Mouse (Mus musculus) hindbrain, embryonic 14.5 days (tissue): Measurements from ENCODE around the gene Hk2. TPM values are rescaled to one million over a fixed set of nuclear protein-coding genes. Genes with fewer than 3 reads are reported as not detected.

Source experiments
- ATAC-seq: fragments of 200-750 bp; cut with Nextera tagmentation; 2 replicates; pipeline ENCODE4 v1.8.0; 2017; ENCODE audit warnings: moderate number of reproducible peaks, mild to moderate bottlenecking, moderate TSS enrichment, moderate library complexity; ENCODE audit not compliant: low FRiP score
- DNase-seq: peaks from one replicate; pipeline ENCODE4 v3.0.0-alpha.2; 2015; ENCODE audit warnings: low spot score
- H3K27ac ChIP-seq: fragments of 300-500 bp; sonication (generic); 2 replicates; pipeline ENCODE4 v1.5.1; 2014; ENCODE audit warnings: mild to moderate bottlenecking, moderate library complexity
- H3K27me3 ChIP-seq: fragments of 300-500 bp; sonication (generic); 2 replicates; pipeline ENCODE4 v1.6.1; 2014; ENCODE audit warnings: mild to moderate bottlenecking, low read length, mixed read lengths; ENCODE audit not compliant: control insufficient read depth, insufficient read depth
- H3K36me3 ChIP-seq: fragments of 300-500 bp; sonication (generic); replicated peaks from 2 replicates; pipeline ENCODE4 v1.6.1; 2014; ENCODE audit not compliant: control insufficient read depth, insufficient read depth
- H3K4me1 ChIP-seq: fragments of 300-500 bp; sonication (generic); replicated peaks from 2 replicates; pipeline ENCODE4 v1.6.1; 2014; ENCODE audit warnings: antibody characterized with exemption, low read length, mixed read lengths; ENCODE audit not compliant: control insufficient read depth, insufficient read depth
- H3K4me2 ChIP-seq: fragments of 300-500 bp; sonication (generic); replicated peaks from 2 replicates; pipeline ENCODE4 v1.6.1; 2014; ENCODE audit warnings: mild to moderate bottlenecking, moderate library complexity
- H3K4me3 ChIP-seq: fragments of 300-500 bp; sonication (generic); replicated peaks from 2 replicates; pipeline ENCODE4 v1.5.1; 2014; ENCODE audit warnings: mild to moderate bottlenecking, low read length
- H3K9ac ChIP-seq: fragments of 300-500 bp; sonication (generic); 2 replicates; pipeline ENCODE4 v1.6.1; 2014
- H3K9me3 ChIP-seq: fragments of 300-500 bp; sonication (generic); 2 replicates; pipeline ENCODE4 v1.6.1; 2016; ENCODE audit warnings: low read length; ENCODE audit not compliant: control insufficient read depth
- WGBS: fragments of 180-500 bp; shearing (Covaris S2); extraction: QIAGEN DNeasy Blood & Tissue Kit; methylation state at CpG from one replicate; pipeline ENCODE4 v1.1.7; 2014; 5-methylcytosine and 5-hydroxymethylcytosine counted together
- polyA plus RNA-seq: library from polyadenylated mRNA; unstranded; fragments of >200 nt; fragmentation: Nextera tagmentation; extraction: Ambion mirVana; gene quantifications from 2 replicates; pipeline ENCODE4 v1.2.1, GENCODE M21; 2014

Hk2 gene
- polyA plus RNA-seq, 1 experiment from 2014 or later = 2.4 TPM

DNA sequence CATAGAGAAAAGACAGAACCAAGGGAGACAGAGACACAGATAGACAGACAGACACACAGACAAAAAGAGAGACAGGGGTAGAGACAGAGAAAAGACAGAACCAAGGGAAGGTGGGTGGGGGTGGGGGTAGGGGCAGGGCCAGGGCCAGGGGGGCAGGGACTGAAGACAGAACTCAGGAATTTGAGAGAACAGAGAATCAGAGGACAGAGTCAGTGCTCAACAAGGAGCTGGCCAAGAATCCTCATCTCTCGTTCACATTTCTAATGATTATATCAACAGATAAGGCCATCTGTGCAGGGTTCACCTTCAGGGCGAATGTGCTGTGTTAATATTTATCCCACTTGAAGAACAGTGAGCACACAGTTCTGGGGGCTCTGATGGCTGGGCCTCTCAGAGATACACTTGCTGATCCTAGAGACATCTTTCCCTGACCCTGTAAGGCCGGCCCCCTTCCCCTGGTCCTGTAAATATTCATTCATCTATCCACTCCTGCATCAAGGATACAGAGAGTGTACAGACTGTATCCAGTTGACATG lies 24.0 kb upstream of the Hk2 start:
- no peak for ATAC-seq
- Histone ChIP-seq H3K27me3 (no peaks in the 10 kb centered on the region), H3K27ac (no peak overlapping the region), H3K9ac (no peak overlapping the region), H3K4me1 (no peaks in the 10 kb centered on the region), H3K9me3 (no peaks in the 10 kb centered on the region), H3K36me3 (no peaks in the 10 kb centered on the region), H3K4me3 (no peak overlapping the region), H3K4me2 (no peak overlapping the region)
- DNase-seq = no peak
- 67% methylated on average over 3 of the region's 3 CpGs for WGBS

- 63% methylated on average over 5 of the region's 5 CpGs for WGBS
These were observed 23.1 kb upstream of the Hk2 start for GRCm38 (mm10) chr6:82797300-82797839.

DNA sequence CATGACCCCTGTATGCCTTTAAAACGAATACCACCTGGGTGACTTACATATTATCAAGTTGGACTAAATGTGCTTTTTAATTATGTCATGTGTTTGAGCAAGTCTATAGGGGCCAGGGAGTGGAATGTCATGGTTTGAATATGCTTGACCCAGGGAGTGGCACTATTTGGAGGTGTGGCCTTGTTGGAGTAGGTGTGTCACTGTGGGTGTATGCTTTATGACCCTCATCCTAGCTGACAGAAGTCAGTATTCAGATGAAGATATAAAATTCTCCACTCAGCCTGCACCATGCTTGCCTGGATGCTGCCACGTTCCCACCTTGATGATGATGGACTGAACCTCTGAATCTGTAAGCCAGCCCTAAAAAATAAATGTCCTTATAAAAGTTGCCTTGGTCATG lies 16.6 kb upstream of the Hk2 start:
- Histone ChIP-seq H3K4me3 (no peak overlapping the region), H3K9ac (no peak overlapping the region), H3K9me3 (no peaks in the 10 kb centered on the region), H3K4me1 (no peaks in the 10 kb centered on the region), H3K27me3 (no peaks in the 10 kb centered on the region), H3K4me2 (no peak overlapping the region), H3K27ac (no peak overlapping the region), H3K36me3 (no peaks in the 10 kb centered on the region)
- ATAC-seq (no peak), DNase-seq (no peak)
- WGBS = 86% methylated on average over 2 of the region's 2 CpGs

More at GRCm38 (mm10) chr6:82797300-82797839, 23.1 kb upstream of the Hk2 start:
- Histone ChIP-seq H3K4me2 (no peak overlapping the region), H3K4me3 (no peak overlapping the region), H3K9me3 (no peaks in the 10 kb centered on the region), H3K9ac (no peak overlapping the region), H3K27ac (no peak overlapping the region), H3K36me3 (no peaks in the 10 kb centered on the region), H3K4me1 (no peaks in the 10 kb centered on the region), H3K27me3 (no peaks in the 10 kb centered on the region)
- ATAC-seq = no peak
- DNase-seq = no peak

DNA sequence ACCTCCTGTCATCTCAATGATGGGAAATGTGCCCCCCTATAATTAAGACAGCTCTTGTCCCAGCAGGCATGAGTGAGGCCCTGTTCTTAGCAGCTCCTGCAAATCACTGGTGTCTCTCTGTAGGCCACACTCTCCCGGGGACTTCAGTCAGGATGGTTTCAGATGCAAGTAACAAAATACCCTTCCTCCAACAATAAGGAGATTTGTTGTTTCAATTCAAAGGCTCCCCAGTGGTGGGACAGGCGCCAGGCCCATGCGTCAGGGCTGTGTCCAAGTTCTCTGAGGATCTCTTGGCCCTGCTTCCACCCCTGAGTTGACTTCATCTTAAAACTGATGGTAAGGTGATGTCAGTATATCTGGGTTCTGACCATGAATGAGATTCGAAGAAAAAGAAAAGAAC lies 9.7 kb upstream of the Hk2 start:
- ATAC-seq (no peak), DNase-seq (no peak)
- Histone ChIP-seq H3K9ac (no peak overlapping the region), H3K4me2 (no peak overlapping the region), H3K36me3 (no peaks in the 10 kb centered on the region), H3K9me3 (no peaks in the 10 kb centered on the region), H3K27me3 (no peaks in the 10 kb centered on the region), H3K4me3 (no peak overlapping the region), H3K4me1 (no peaks in the 10 kb centered on the region), H3K27ac (no peak overlapping the region)
- WGBS = 80% methylated on average over 4 of the region's 4 CpGs

GRCm38 (mm10) chr6:82780802-82781393 lies 6.6 kb upstream of the Hk2 start:
- H3K27me3 ChIP-seq = no peaks in the 10 kb centered on the region
- H3K9me3 ChIP-seq = no peaks in the 10 kb centered on the region
- no peak for DNase-seq
- 46% methylated on average over 8 of the region's 8 CpGs for WGBS
- no peak for ATAC-seq
- no peaks in the 10 kb centered on the region for H3K4me1 ChIP-seq
- no peak overlapping the region for H3K4me3 ChIP-seq
- H3K36me3 ChIP-seq = no peaks in the 10 kb centered on the region
- H3K4me2 ChIP-seq = no peak overlapping the region
- no peak overlapping the region for H3K27ac ChIP-seq
- no peak overlapping the region for H3K9ac ChIP-seq

DNA sequence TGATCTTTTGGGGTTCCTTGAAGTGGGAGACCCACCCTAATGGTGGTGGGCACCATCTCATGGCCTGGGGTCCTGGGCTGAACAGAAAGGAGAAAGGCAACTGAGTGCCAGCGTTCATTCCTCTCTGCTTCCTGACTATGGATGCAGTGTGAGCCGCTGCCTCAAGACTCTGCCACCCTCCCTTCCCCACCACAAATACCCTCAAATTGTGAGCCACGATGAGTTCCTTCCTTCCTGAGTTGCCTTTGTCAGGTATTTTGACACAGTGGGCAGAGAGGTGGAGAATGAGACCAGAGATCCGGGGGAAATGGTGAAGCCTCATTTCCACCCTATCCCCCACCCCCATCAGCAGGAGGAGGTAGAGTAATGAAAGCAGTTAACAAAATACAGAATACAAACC lies 6.1 kb upstream of the Hk2 start:
- Histone ChIP-seq H3K4me2 (no peak overlapping the region), H3K27me3 (peaks cover 2% of the 10 kb centered on the region; the same call in 1 of the 2 replicates), H3K27ac (no peak overlapping the region), H3K4me1 (no peaks in the 10 kb centered on the region), H3K36me3 (no peaks in the 10 kb centered on the region), H3K4me3 (no peak overlapping the region), H3K9ac (no peak overlapping the region), H3K9me3 (no peaks in the 10 kb centered on the region)
- 74% methylated on average over 4 of the region's 4 CpGs for WGBS
- ATAC-seq (no peak), DNase-seq (no peak)

DNA sequence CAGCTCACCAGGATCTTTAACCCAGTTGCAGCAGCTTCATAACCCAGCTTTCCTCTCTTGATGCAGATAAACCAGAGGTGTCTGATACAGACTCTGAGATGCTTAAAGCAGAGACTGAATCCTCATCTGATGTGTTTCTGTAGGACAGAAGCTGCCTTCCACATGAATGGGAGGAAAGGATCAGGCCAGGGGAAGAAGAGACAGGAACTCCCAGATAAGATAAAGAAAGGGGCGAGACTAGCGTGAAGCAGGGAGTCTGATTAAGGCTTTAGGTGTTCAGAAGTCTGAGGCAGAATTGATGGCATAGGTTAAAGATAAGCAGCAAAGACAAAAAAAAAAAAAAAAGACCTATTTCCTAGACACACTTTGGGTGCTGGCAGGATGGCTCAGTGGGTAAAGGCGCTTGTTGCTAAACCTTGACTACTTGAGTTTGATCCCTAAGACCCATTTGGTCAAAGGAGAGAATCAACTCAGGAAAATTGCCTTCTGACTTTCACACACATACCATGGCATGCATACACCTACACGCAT lies 2.9 kb upstream of the Hk2 start:
- Histone ChIP-seq H3K9ac (no peak overlapping the region), H3K4me1 (no peaks in the 10 kb centered on the region; the same call in 1 of the 2 replicates), H3K27me3 (peaks cover 8% of the 10 kb centered on the region), H3K9me3 (no peaks in the 10 kb centered on the region), H3K27ac (no peak overlapping the region), H3K36me3 (no peaks in the 10 kb centered on the region), H3K4me3 (no peak overlapping the region), H3K4me2 (no peak overlapping the region)
- ATAC-seq (no peak), DNase-seq (no peak)
- 94% methylated on average over 4 of the region's 4 CpGs for WGBS

GRCm38 (mm10) chr6:82775386-82775785 lies 1.1 kb upstream of the Hk2 start:
- Histone ChIP-seq H3K9me3 (no peaks in the 10 kb centered on the region), H3K9ac (no peak overlapping the region), H3K27ac (no peak overlapping the region), H3K4me1 (no peaks in the 10 kb centered on the region; the same call in 1 of the 2 replicates), H3K4me2 (no peak overlapping the region), H3K36me3 (no peaks in the 10 kb centered on the region), H3K4me3 (no peak overlapping the region), H3K27me3 (peaks cover 11% of the 10 kb centered on the region)
- DNase-seq (no peak), ATAC-seq (no peak)
- WGBS = 93% methylated on average over 6 of the region's 6 CpGs

- H3K4me2 ChIP-seq = peak overlapping the region; percentile 96
- ATAC-seq (peak; percentile 16), DNase-seq (peak; percentile 30)
- H3K27me3 ChIP-seq = peaks cover 11% of the 10 kb centered on the region
- peak overlapping the region; percentile 47 for H3K4me3 ChIP-seq
- under 1% methylated on average over 68 of the region's 68 CpGs for WGBS
- no peaks in the 10 kb centered on the region for H3K9me3 ChIP-seq
- H3K36me3 ChIP-seq = no peaks in the 10 kb centered on the region
- peak overlapping the region; percentile 35 for H3K9ac ChIP-seq
- no peaks in the 10 kb centered on the region; the same call in 1 of the 2 replicates for H3K4me1 ChIP-seq
- no peak overlapping the region for H3K27ac ChIP-seq
These were observed 758 bp downstream of the Hk2 start for GRCm38 (mm10) chr6:82773261-82774131.
